Mouse (Mus musculus): ENCODE measurements around the gene Gja8.

The Gja8 gene

GRCm38 (mm10) chr3:96874808-96875571 lies 50.8 kb downstream of the Gja8 start:
- DNase-seq, result no peak

DNA sequence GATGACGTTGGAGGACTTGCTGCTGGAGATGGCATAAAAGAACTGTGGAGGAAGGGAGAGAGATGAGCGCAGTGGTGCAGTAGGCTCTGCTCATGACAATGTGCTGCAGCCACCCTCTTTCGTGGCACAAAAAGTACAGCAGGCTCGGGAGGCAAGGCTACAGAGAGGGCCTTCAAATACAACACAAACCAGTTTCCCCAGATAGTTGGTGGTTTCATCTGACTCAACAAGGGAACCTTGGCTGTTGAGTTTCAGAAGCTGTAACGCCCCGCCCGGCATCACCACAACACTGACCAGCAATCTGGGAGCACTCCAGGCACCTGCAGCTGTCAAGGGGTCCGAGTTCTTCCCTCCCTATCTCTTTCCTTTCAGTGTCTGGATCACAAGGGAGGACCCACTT lies 53.3 kb downstream of the Gja8 start:
- DNase-seq, result no peak

GRCm38 (mm10) chr3:96871070-96871469 lies 54.8 kb downstream of the Gja8 start:
- no peak for DNase-seq

DNA sequence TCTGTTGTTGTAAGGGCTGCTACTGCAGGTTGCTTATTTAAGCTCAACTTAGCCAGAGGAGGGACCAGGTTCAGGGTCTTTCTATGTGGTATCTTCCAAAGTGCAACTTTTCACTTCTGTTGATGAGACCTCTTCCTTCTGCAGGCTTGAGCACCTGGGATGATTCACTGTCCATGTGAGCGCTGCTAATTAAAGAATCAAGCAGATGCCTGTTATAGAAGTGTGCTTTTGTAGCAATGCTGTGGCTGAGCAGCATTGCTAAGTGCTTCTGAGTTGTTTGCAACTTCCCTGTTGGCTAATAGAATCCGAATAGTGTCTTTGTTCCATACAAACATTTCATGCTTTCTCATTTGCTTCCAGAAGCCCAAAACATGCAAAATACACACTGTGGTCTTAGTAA lies 55.5 kb downstream of the Gja8 start:
- no peak for DNase-seq

- no peak for DNase-seq
Measured at GRCm38 (mm10) chr3:96869091-96869490, 56.7 kb downstream of the Gja8 start.

DNA sequence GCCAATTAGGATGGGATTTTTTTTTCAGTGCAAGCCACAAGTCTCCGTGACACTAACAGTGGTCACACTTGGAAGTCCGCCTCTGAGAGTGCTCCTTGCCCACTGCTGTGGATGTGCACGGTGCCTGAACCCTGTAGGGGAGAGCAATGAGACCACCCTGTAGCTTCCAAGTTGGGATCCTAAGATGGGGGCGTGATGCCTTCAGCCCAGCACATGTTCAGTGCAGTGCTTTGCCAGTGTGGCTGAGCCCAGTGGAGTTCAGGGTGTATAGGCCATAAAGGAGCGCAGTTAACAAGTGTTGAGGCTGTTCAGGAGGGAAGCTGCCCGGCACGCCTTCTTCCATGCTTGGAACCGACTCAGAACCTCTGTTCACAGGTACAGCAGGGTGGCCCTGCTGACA lies 57.3 kb downstream of the Gja8 start:
- DNase-seq, result no peak

GRCm38 (mm10) chr3:96867863-96868262 lies 58.0 kb downstream of the Gja8 start:
- no peak for DNase-seq
